Mouse (Mus musculus): Measurements from ENCODE around the gene Gpx3.
"Not testable (repeated sequence)": the region's sequence is repeated elsewhere in the genome, so short reads cannot be mapped to it uniquely, and the experiment has no call there.

Gene Gpx3

DNA sequence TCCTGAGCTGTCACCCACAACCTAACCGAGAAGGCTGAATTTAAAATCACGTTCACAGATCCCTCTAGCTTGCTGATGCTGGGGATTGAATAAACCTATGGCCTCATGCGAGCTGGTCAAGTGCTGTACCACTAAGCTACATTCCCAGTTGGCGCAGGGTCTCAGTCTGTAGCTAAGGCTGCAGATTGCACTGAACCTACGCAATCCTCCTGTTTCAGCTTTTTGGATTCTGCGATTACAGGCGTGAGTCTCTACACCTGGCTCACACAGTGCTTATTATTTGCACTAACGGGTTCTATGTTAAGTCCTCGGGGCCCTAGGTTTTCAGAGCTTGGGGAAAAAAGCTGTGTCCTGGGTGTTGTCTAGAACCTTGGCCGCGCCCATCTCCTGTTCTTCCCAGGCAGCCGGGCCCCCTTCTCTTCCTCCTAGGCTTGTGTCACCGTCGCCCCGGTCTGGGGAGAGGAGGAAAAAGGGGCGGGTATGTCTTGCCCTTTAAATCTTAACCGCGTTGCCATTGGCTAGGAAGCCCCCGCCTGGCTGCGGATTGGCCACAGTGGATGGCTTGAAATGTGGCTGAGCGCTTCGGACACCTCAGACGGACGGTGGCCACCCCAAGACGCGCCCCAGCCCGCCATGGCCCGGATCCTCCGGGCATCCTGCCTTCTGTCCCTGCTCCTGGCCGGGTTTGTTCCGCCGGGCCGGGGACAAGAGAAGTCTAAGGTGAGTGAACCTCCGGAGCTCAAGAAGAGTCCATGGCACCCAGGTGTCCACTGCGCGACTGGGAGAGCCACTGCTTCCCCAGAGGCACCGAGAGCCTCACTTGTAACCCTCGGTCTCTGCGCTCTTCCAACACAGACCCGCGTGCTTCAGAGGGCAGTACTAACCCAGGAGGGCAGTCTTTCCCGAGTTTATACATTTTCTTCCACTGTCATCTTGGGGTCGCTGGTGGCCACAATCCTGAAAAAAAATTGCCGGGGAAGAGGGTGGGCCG is at the start of gene Gpx3:
TSS of gene Gpx3 (plus strand) at position 121 of the 991 bp plus-strand sequence.
- peak; percentile 83 for DNase-seq (ENCODE audit: low spot score)

DNA sequence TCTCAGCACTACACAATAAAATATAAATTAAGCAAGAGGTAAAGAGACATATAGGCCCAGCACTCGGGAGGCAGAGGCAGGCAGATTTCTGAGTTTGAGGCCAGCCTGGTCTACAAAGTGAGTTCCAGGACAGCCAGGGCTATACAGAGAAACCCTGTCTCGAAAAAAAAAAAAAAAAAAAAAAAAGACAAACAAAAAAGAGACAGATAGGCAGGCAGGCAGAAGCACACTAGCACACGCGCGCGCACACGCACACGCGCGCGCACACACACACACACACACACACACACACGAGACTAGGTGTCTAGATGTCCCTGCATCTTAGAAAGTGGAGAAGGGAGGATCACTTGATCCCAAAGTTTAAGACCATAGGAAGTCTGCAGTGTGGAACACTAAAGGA is 43.4 kb upstream of the Gpx3 start:
- not testable (repeated sequence) for DNase-seq (ENCODE audit: low spot score)

DNA sequence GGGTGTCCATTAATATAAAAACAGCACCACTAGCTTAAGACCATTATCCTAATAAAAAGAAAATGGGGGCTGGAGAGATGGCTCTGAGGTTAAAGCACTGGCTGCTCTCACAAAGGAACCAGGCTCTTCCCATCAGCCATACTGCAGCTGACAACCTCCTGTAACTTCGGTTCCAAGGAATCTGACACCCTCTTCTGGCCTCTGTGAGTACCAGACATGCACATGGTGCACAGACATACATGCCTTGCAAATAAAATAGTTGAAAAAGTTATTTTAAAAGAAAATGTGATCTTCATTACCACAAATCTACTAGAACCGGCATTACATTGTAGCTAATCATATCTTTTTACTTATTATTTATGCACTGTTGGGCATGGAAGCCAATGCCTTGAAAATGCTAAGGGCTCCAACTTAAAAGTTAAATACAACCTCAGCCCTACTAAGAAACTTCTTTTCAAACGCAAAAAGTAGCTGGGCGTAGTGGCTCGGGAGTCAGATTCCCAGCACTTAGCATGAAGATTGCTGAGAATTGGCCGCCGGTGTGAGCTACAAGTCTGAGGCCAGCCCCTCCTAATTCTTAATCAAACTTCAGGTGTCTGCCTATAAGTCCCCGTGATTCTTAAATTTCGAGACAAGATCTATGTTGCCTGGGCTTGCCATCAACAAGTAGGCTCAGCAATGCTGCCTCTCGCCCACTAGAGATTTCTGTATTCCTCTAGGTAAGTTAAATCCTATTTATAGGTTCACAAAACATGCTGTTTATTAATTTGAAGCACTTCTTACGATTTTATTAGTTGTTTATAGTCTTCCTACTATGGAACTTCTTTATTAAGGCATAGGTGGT is 42.7 kb upstream of the Gpx3 start:
- no peak for DNase-seq (ENCODE audit: low spot score)

DNA sequence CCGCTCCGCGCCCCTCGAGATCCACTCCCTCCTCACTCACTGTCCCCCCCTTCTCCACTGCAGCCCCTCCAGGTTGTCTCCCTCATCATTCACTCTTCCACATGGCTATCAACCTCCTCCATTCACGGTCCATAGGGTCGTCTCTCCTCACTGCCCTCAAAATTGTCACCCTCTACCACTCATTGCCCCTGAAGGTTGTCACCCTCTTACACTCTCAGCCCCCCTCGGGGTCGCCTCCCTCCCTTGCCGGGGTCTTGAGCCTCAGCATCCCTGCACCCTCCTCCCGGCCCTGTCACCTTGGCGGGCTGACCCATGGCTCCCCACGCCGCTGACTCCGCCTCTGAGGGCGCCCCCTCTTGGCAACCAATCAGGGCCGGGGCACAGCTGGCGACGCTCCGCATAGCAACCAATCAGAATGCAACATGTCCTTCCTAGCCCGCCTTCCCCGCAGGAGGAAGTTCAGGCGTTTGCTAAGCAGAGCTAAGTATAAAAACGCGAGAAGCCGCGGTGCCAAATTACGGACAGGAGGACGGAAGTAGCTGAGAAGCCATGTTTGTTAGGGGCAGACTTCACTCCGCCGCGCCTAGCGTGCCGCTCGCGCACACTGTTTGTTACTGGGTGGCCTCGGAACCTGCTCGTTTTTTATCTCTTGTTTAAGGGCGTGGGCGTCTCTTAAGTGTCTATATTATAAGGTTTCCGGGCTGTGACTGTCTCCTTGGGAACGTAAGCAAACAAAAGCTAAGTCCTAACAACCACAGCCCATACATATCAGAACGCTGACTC is 41.8 kb upstream of the Gpx3 start, which contains the start of gene Lyrm7:
TSS of gene Lyrm7 (minus strand) at position 661 of the 783 bp plus-strand sequence.
- peak; percentile 99 for DNase-seq (ENCODE audit: low spot score)

DNA sequence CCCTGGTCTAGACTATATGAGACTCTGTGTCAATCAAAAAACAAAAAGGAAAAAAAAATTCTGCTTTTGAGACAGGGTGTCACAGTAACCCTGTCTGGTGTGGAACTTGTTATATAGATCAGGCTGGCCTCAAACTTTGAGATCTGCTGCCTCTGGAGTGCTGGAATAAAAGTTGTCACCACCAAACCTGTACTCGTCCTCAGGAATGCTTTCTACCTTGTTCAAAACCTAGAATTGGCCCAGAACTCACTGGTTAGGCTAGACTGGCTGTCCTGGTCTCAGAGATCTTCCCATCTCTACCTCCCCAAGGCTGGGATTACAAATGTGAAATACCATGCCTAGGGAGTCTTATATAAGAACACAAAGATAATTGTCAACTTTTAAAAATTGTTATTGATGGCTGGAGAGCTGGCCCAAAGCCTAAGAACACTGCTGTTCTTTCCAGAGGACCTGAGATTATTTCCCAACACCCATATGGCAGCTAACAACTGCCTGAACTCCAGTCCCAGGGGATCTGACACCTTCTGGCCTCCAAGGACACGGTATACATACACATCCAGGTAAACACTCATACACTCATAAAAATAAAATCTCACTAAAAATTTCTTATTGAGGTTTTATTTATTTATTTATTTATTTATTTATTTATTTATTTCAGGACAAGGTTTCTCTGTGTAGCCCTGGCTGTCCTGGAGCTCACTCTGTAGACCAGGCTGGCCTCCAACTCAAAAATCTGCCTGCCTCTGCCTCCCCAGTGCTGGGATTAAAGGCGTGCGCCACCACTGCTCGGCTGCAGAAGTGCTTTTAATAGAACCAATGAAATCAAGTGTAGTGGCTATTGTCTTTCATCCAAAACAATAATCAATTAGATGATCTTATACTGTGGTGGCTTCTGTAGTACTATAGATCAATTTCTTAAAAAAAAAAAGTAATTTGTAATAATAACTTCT is 40.5 kb upstream of the Gpx3 start:
- no peak for DNase-seq (ENCODE audit: low spot score)

DNA sequence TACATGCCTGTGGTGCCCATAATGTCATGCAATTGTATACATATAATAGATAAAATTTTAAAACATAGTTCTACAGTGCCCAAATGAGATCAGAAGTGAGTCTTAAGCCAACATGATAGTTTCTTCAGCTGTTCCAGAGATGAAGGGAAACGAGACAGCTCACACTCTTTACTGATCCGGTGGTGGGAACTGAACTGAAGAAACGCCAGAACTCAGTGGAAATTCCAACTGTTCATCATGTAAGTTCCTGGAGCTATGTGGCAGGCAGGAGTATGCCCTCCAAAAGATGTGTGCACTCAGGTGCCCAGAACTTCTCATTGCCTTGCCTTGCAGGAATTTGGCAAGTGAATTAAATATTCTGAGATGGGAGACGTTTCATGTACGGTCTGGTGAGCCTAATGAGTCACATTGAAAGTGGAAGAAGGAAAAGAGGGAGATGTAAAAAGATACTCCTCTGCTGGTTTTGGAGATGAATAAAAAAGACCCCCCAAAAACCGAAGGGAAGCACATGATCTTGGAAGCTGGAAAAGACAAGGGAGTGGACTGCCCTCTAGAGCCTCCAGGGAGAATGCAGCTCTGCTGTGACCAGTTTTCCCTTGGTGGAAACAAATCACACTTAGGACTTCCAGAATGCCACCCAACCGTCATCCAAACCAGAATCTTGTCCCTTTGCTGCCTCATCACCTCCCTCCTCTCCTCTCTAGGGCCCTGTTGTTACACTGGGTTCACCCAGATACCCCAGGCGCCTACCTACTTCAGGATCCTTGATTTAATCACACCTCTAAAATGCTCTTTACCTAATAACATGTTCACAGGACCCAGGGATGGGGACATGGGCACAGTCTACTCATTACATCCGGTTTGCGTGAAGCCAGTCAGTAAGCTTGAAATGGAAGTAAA is 39.4 kb upstream of the Gpx3 start:
- DNase-seq (ENCODE audit: low spot score) = peak; percentile 63

DNA sequence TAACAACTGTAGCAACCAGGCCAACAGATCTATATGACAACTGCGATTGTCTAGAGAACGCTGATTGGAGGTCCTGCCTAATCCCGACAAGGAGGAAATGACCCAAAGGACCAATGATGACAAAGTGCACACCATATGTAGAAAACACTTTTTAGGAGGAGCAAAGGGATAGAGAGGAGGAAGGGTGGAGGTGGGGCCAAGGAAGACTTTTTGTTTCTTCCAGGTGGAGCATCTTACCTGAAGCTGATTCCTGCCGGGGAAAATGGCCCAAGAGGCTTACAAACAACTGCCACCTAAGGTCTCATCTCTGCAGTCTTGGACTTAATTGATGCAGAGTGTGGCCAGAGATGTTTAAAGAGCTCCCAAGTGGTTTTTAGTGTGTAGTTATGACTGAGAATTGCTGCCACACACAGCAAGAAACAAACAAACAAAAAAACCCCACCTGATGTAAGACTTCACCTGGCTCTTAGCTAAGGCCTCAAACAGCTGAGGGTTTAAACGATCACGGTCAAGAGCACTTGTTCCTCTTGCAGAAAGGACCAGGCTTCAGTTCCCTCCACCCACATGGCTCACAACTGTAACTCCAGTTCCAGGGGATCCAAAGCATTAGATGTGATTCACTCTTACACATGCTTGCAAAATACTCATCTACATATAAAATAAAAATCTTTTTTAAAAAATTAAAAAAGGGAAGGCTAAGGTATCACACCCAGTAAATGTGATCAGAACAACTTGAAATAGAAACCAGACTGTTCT is 36.7 kb upstream of the Gpx3 start:
- DNase-seq (ENCODE audit: low spot score) = no peak

DNA sequence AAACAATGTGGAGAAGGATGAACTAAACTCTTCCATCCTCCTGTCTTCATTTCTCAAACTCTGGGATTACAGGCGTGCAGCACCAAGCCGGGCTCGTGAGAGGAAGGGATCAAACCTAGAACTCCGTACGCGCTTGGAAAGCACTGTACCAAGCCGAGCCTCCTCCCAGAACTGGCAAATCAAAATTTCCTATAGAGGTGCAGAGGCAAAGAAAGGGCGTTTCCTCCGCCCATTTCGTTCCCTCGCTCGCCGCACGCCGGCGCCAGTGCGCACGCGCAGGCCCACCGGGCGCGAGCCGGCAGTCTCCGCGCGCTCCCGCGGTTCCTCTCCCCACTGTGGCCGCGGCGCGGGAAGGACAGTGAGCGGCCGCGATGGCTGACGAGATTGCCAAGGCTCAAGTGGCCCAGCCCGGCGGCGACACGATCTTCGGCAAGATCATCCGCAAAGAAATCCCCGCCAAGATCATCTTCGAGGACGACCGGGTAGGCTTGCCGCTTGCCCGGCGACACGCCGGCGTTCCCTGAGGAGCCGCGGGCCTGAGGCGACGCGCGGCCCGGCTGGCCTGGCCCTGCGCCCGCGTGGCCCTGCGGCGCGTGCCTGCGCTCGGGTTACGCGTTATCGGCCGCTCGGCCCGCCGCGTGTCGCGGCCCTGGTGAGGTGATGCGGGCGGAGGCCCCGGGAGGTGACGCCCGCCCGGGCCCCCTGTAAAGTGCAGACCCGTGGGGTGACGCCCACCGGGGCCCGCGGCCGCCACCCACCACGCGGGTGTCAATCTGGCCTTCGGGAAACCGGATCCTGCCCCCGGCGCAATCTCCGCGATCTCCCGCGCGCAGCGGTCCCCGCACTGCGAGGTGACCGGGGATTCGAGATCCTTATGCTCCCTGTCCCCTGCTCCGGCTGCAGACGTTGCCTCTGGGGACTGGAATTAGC is 35.9 kb upstream of the Gpx3 start, which contains the start of gene Hint1:
TSS of gene Hint1 (plus strand) at position 265 of the 930 bp plus-strand sequence.
- peak; percentile 92 for DNase-seq (ENCODE audit: low spot score)

DNA sequence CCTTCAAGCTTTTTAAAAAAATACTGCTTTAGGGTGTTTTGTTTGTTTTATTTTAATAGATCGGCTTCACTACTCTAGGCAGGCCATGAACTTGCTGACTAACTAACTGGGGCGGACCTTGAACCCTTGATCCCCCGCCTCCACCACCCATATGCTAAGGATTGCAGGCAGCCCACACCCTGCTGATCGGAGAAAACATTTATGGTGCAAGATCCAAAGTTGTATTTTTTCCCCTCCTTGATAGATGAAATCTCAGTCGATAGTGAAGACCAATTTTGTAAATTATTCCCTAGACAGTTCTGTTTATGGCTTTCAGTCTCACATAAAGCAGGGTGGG is 35.2 kb upstream of the Gpx3 start:
- DNase-seq (ENCODE audit: low spot score) = peak; percentile 25

DNA sequence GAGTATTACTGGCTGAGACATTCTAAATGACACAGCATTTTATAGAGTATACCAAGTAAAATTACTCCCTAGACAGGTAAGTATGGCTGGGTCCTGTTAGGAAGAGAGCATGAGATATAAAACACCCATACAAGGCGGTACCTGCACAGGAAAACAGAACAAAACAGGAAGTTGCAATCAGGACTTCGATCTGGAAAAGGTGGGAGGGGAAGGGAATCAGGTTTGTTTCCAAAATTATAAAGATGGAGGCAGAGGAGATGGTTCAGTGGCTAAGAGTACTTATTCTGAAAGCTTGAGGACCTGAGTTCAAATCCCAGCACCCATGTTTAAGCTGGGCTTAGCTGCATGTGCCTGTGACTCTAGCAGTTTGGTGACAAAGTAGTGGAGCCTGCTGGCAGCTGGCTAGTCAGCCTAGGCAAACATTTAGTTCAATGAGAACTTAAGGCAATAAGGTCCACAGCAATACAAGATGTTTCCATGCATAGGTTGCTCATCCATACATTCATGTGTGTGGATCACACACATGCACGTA is 34.3 kb upstream of the Gpx3 start:
- DNase-seq (ENCODE audit: low spot score) = no peak

DNA sequence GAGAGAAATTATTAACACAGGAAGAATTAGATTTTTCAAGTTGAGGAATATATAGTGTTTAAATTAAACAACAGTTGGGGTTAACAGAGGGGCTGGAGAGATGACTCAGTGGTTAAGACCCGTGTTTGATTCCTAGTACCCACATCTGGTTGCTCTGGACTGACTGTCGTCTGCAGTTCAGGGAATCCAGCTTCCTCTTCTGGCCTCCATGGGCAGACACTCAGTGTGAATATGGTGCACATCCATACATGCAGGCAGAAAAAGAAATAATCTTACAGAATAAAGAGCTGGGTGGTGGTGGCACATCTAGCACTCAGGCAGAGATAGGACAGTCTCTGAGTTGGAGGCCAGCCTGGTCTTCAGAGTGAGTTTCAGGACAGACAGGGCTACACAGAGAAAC is 33.8 kb upstream of the Gpx3 start:
- DNase-seq (ENCODE audit: low spot score) = no peak

DNA sequence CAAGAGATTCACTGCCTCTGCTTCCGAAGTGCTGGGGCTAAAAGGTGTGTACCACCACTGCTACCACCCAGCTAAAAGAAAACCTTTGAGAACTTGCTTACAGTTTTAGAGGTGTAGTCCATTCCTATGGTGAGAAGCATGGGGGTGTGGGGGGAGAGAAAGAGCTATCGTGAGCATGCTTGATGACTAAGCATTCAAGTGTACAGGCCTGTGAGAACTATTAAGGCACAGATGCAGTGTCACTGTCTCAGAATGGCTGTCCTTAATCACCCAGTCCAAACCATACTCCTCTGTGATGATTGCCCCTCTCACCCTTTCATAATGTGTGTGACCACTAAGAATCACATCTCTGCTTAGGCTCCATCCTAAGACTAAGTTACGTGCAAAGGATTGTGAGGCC is 32.9 kb upstream of the Gpx3 start:
- no peak for DNase-seq (ENCODE audit: low spot score)

DNA sequence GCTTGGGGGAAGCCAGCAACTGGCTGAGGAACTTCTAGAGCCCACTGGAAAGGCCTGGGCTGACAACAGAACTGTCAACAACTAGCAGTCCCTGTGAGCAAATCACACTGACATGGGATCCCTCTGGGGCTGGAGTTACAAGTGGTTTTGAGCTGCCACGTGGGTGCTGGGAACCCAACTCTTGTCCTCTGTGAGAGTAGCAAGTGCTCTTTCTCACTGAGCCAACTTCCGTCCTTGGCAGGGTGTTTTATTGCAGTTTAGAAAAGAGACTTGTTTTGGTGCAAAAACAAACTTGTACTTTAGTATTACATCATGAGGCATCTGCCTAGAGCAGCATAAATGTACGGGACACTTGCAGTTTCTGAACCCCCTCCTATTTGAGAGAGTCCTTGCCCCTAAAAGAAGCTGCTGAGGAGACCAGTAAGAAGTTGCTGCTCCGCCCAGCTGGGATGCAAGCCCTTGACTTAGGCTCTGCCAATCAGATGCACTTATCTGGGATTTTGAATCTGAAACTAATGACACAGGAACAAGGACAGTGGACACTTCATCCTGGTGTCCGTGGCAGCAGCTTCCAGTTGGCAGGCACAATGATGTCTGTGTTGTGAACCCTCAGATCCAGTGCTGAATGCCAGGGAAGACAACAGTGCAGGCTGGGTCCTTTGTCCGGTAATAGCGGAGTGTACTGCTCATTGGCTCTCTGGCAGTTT is 30.3 kb upstream of the Gpx3 start:
- DNase-seq (ENCODE audit: low spot score) = no peak

DNA sequence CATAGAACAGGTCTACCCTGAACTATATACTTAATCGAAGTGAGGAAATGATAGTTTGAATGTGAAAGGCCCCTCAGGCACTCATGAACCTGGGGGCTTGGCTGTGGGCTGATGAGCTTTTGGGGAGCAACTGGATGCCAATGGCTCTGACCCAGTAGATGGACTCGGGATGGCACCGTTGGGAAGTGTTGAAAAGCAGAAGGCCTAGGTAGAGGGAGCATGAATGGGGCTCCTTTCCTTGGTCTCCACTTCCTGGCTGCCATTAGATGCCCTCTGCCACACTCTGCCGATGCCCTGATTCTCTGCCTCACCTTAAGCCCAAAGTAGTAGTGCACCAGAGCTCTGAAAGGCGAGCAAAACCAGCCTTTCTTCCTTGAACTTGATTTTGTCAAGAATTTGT is 26.2 kb upstream of the Gpx3 start:
- DNase-seq (ENCODE audit: low spot score) = no peak

DNA sequence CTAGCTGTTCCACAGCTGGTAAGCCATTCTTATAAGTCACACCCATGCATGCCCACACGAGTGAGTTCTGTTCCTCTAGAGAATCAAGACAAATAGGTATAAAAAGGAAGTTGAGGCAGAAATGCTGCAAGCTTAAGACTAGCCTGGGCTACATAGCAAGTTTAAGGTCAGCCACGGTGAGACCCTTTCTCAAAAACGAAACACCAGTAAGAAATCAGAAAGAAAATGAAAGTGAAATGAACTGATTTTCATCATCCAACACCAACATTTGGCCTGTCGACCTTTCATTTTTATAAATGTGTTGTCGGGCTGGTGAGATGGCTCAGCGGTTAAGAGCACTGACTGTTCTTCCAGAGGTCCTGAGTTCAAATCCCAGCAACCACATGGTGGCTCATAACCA is 23.4 kb upstream of the Gpx3 start:
- DNase-seq (ENCODE audit: low spot score) = no peak

DNA sequence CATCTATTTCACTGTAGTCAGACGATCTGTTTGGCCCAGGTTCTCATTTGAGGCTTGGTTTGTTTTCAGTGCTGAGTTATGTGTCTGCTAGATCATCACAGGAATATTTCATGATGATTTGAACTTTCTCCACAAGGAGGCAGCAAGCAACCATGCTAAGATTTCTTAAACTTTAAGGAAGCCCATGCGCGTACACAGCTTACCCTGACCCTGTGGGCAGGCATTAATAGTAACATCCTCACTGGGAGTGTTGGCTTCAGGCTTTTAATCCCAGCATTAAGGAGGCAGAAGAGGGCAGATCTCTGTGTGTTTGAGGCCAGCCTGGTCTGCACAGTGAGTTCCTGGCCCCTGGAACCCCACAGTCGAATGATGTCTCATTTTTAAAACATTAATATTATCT is 22.8 kb upstream of the Gpx3 start:
- peak; percentile 82 for DNase-seq (ENCODE audit: low spot score)

DNA sequence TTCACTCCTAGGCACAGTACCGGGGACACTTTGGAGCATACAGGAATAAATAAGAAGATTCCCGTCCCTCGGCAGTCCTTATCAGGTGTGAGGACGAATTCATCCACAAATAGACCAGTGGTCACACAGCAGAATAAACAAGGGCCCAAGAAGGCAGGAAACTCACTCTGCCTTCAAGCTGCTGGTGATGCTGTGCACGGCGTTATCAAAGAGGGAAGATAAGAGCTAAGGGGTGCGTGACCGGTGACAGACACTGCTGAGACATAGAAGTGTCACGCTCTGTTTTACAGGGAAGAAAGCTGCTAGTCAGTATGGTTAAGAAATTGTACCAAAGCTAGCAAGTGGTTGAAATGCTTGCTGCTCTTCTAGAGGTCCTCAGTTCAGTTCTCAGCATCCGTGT is 22.3 kb upstream of the Gpx3 start:
- DNase-seq (ENCODE audit: low spot score) = no peak

All from lung, postnatal 25 days (tissue).